Mouse (Mus musculus): Measurements from ENCODE around the gene Bsn. TPM values are rescaled to one million over a fixed set of nuclear protein-coding genes. Genes with fewer than 3 reads are reported as not detected.

The Bsn gene
- total RNA-seq, 2 experiments from 2014 or later: 300 to 320 TPM

GRCm38 (mm10) chr9:108219766-108220379 is 29.7 kb upstream of the Bsn start:
- Histone ChIP-seq H3K27ac (no peak overlapping the region), H3K4me3 (no peak overlapping the region)
- TF ChIP-seq CTCF (IDR thresholded peaks at IDR 0.05): no peak
- intact Hi-C loops (cut with DNase I): no loop called here
- no peak for DNase-seq (ENCODE audit: extremely low spot score in 1 of 2, low spot score in 2 of 2)

GRCm38 (mm10) chr9:108217936-108218543 is 27.9 kb upstream of the Bsn start:
- H3K27ac ChIP-seq: no peak overlapping the region
- DNase-seq (ENCODE audit: extremely low spot score in 1 of 2, low spot score in 2 of 2): no peak
- intact Hi-C loops (cut with DNase I): no loop called here
- TF ChIP-seq CTCF (IDR thresholded peaks at IDR 0.05): no peak
- H3K4me3 ChIP-seq: no peak overlapping the region

GRCm38 (mm10) chr9:108217406-108217805 is 27.2 kb upstream of the Bsn start:
- no peak for TF ChIP-seq CTCF (IDR thresholded peaks at IDR 0.05)
- H3K4me3 ChIP-seq: no peak overlapping the region
- intact Hi-C loops (cut with DNase I): no loop called here
- no peak overlapping the region for H3K27ac ChIP-seq
- DNase-seq (ENCODE audit: extremely low spot score in 1 of 2, low spot score in 2 of 2): no peak

GRCm38 (mm10) chr9:108213105-108213504 is 22.9 kb upstream of the Bsn start:
- Histone ChIP-seq H3K4me3 (no peak overlapping the region), H3K27ac (peak overlapping the region; percentile 13; the same call in 1 of the 2 replicates)
- DNase-seq (ENCODE audit: extremely low spot score in 1 of 2, low spot score in 2 of 2): no peak
- intact Hi-C loops (cut with DNase I): no loop called here
- TF ChIP-seq CTCF (IDR thresholded peaks at IDR 0.05): no peak

- TF ChIP-seq CTCF (IDR thresholded peaks at IDR 0.05): no peak
- no peak overlapping the region; the same call in 1 of the 2 replicates for H3K27ac ChIP-seq
- DNase-seq (ENCODE audit: extremely low spot score in 1 of 2, low spot score in 2 of 2): no peak
- no peak overlapping the region for H3K4me3 ChIP-seq
- intact Hi-C loops (cut with DNase I): no loop called here
These were observed 22.2 kb upstream of the Bsn start for GRCm38 (mm10) chr9:108212426-108212825.

GRCm38 (mm10) chr9:108205571-108205901 is 15.4 kb upstream of the Bsn start:
- no peak for TF ChIP-seq CTCF (IDR thresholded peaks at IDR 0.05)
- DNase-seq (ENCODE audit: extremely low spot score in 1 of 2, low spot score in 2 of 2): no peak
- intact Hi-C loops (cut with DNase I): no loop called here
- Histone ChIP-seq H3K4me3 (no peak overlapping the region), H3K27ac (peak overlapping the region; percentile 82)

GRCm38 (mm10) chr9:108204884-108205570 is 14.8 kb upstream of the Bsn start:
- H3K27ac ChIP-seq: peak overlapping the region; percentile 82
- H3K4me3 ChIP-seq: no peak overlapping the region
- TF ChIP-seq CTCF (IDR thresholded peaks at IDR 0.05): no peak
- DNase-seq (ENCODE audit: extremely low spot score in 1 of 2, low spot score in 2 of 2): no peak
- intact Hi-C loops (cut with DNase I): loop anchor here (5.0 kb wide), 2 partner anchors 68 to 77 kb away; no protein-coding TSS in a partner anchor

GRCm38 (mm10) chr9:108203015-108203414 is 12.8 kb upstream of the Bsn start:
- H3K4me3 ChIP-seq: no peak overlapping the region
- intact Hi-C loops (cut with DNase I): loop anchor here (2.0 to 5.0 kb wide), 3 partner anchors 32 to 79 kb away; no protein-coding TSS in a partner anchor
- peak overlapping the region; percentile 82; the same call in 1 of the 2 replicates for H3K27ac ChIP-seq
- TF ChIP-seq CTCF (IDR thresholded peaks at IDR 0.05): peak; percentile 77
- peak; percentile 72 to 73 for DNase-seq (ENCODE audit: extremely low spot score in 1 of 2, low spot score in 2 of 2)

- intact Hi-C loops (cut with DNase I): loop anchor here (2.0 to 5.0 kb wide), 3 partner anchors 33 to 80 kb away; no protein-coding TSS in a partner anchor
- no peak for DNase-seq (ENCODE audit: extremely low spot score in 1 of 2, low spot score in 2 of 2)
- Histone ChIP-seq H3K27ac (0 out of 2 replicates have a peak overlapping the region, but pooled peaks have one; percentile 8), H3K4me3 (no peak overlapping the region)
- peak; percentile 13 for TF ChIP-seq CTCF (IDR thresholded peaks at IDR 0.05)
These were observed 12.0 kb upstream of the Bsn start for GRCm38 (mm10) chr9:108202169-108202568.

- H3K27ac ChIP-seq: peak overlapping the region; percentile 51
- DNase-seq (ENCODE audit: extremely low spot score in 1 of 2, low spot score in 2 of 2): peak; percentile 87 to 89
- peak overlapping the region; percentile 21; the same call in 1 of the 2 replicates for H3K4me3 ChIP-seq
- intact Hi-C loops (cut with DNase I): loop anchor here (1.0 to 5.0 kb wide), 3 partner anchors 64 to 106 kb away; no protein-coding TSS in a partner anchor
- peak; percentile 71 for TF ChIP-seq CTCF (IDR thresholded peaks at IDR 0.05)
These were observed 11.0 kb upstream of the Bsn start for GRCm38 (mm10) chr9:108201160-108201559.

- DNase-seq (ENCODE audit: extremely low spot score in 1 of 2, low spot score in 2 of 2): no peak
- intact Hi-C loops (cut with DNase I): no loop called here
- no peak overlapping the region for H3K4me3 ChIP-seq
- no peak overlapping the region for H3K27ac ChIP-seq
- TF ChIP-seq CTCF (IDR thresholded peaks at IDR 0.05): no peak; the same call in 1 of the 2 replicates
These were observed 8.4 kb upstream of the Bsn start for GRCm38 (mm10) chr9:108198621-108199020.
